Mouse (Mus musculus): ENCODE results near the gene Exoc4. TPM values are rescaled to one million over a fixed set of nuclear protein-coding genes. Genes with fewer than 3 reads are reported as not detected.

Gene Exoc4
- total RNA-seq, 1 experiment from 2014 or later, result 53.6 TPM

DNA sequence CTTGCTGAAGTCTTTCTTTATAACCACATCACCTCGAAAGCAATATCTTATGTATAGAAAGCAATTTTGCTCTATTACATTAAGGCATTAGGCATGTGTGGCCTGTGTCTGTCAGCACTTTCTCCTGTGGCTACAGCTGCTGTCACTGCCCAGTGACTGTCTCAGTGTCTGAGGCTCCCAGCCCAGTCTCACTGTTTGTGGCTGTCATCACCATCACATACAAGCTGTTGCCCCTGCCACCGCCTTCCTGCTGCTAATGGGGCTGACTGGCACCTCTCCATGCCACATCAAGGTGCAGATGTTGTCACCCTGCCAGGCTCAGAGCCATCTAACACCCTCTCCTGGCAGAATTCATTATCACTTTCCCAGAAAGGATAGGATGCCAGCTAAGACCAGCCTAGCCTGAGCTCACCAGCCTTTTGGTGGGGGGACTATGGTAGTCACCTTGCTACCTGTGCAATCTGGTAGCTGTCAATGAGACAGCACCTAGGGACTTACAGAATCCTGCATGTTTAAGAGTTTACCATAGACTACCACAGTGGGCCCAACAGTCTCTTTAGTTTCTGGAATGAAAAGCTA is 698.1 kb downstream of the Exoc4 start:
- DNase-seq, result no peak

DNA sequence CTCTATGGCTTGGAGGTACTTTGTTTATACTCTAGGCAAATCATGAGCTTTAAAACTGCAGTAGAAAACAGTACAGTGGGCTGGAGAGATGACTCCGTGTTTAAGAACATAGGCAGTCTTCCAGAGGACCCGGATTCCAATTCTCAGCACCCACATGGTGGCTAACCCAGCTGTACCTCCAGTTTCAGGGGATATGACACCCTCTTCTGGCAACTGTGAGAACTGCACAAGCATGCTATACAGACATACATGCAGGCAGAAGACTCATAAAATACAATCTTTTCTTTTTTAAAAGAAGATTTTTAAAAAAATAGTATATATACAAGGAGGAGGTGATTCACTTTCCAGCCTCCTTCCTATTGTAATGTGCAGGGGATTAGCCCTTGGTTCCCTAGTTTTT is 701.2 kb downstream of the Exoc4 start:
- DNase-seq, result no peak

GRCm38 (mm10) chr6:33955469-33955868 is 706.6 kb downstream of the Exoc4 start:
- DNase-seq, result no peak

DNA sequence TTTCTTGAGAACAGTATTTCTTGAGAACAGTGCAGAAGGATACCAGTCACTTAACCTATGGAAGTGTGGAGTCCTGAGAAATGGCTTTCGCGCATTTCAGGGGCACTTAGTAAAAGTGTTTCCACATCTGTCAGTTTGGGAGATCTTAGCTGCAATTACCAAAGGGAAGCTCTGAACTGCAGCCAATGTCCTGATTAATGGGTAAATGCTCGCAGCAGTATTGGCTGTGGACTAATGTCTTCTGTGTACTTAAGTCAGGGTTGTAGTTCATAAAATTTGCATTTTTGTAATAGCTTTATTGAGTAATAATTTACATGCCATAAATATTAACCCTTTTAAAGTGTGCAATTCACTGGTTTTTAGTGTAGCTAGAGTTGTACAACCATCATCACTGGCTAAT is 709.4 kb downstream of the Exoc4 start:
- DNase-seq, result no peak

- DNase-seq, result no peak
These were observed 711.9 kb downstream of the Exoc4 start for GRCm38 (mm10) chr6:33960766-33961165.

DNA sequence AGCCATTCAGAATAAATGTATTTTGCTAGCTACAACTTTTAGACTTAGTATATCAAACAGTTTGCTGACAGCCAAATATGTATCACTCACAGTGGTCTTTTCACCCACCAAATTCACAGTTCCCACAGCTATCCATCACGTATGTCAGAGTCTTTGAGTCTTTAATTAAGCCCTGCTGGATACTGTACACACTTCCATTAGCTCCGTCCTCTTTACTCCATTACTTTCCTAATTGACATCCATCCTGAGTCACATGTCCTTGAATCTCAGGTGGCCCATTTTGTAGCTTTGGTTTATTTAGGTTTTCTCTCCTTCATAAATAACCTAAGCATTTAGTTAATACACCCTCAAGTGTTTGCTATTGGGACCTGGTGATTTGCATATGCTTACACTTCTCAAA is 714.2 kb downstream of the Exoc4 start:
- DNase-seq, result no peak

DNA sequence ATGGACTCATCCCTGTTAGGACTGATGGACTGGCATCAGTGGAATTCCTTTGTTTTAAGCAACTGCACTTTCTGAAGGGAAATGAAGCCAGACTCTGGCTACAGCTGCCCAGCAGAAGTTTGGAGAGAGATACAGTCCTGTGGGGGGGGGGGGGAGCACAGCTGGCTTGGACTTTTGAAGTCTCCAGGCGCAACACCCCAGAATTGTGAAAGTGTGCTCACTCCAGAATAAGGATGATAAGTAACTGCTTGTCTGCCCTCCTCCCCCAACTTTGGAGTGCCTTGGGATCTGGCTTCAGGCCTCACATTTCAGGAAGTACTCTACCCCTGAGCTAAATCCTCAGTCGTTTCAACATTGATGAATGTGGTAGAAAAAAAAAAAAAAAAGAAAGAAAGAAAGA is 716.7 kb downstream of the Exoc4 start:
- no peak for DNase-seq

GRCm38 (mm10) chr6:33968746-33969145 is 719.9 kb downstream of the Exoc4 start:
- DNase-seq, result no peak

DNA sequence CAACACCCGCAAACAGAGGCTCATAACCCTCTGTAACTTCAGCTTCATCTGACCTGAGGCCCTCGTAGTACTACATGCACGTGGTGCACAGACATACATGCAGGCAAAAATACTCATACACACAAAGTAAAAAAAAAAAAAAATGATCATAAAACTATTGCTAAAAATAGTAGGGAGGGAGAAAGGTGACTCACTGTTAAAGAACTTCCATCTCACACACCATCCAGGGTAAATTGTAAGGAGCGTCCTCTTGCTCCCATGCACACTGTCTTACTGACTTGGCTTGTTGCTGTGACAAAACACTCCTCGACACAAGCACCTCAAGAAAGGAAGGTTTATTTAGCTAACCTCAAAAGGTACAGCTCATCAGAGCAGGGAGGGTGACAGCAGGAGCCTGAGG is 723.9 kb downstream of the Exoc4 start:
- no peak for DNase-seq

DNA sequence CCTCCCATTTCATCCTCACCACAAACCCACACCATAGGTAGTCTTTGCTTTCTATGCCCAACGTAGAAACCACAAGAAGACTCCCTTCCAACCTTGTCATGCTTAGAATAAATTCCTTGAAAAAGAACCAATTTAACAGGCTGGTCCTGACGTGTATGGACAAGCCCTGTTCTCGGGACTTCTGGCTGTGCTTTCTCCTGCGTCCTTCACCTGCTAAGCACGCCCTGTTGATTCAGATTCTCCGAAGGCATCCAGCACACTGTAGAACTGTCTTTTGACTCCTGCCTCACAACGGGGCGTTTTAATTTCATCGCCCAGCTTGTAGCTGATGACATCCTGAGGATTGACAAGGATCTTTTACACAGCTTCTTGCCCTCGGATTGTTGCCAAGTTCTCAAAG is 727.7 kb downstream of the Exoc4 start:
- no peak for DNase-seq

DNA sequence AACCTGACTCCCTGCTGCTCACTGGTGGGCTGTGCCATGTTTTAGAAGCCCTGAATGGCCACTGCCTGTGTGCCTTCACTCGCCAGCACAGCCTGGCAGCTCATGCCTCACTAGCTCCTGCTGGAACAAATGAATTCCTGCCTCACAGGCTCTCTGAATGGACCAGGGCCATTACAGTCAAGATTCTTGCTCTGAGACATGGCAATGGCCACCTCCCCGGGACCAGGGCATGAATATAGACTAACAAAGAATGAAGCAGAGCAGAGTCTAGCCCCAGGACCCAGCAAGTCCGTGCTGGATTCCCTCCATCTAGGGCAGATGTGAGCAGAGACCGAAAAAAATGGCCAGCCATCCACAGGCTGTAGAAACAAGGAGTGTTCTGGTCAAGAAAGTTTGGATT is 728.6 kb downstream of the Exoc4 start:
- DNase-seq, result no peak

DNA sequence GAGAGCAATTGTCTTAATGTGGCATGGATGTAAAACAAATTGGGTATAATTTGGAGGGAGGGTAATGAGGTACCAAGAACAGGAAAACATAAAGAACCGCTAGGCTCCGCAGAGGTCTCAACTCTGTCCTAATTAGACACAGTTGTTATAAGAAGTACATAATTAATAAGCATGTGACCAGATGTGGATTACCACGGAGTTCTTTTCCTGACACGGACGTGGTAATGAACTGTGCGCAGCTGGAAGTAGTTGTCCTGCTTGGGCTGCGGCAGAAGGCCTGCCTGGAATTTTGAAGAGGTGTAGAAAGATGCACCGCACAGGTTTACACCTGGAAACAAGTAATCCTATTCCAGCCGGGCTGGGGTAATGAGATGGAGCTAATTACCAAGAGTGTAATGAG is 729.0 kb downstream of the Exoc4 start:
- no peak for DNase-seq

- DNase-seq, result no peak
These were observed 733.8 kb downstream of the Exoc4 start for GRCm38 (mm10) chr6:33982709-33983108.

- no peak for DNase-seq
These were observed 738.2 kb downstream of the Exoc4 start for GRCm38 (mm10) chr6:33987132-33987531.

DNA sequence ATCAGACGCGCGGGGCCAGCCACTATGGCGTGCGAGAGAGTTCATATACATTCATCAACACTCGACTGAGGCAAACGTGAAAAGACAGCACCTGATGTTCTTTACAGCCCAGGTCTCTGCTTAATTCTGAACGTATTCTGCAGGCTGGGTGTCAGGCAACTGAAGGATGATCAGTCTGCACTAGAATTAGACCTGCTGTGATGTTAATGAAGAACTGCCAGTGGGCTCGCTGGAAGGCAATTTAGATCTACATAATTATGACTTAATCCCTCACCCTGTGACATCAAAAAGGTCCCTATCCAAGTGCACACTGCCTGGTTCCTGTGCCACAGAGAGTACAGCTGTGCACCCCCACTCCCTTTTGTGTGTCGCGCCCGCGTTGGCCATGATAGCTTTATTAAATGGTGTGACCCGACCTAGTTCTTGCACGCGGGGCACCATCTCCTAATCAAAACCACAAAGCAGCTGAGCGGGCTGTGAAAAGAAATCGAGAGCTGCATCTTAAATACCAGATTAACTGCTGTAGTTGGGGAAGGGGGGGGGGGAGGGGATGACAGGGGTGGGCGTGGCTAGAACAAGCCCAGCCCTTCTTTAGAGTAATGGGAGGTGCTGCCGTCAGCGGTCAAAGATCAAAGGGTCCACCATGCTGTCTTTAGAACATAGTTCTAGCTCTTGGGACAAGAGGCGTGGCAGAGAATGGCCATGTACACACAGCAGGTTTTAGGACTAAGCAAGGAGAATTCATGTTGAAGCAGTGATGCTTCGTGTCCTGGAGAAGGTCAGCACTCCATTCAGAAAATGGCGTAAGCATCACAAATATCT is 743.5 kb downstream of the Exoc4 start:
- DNase-seq, result no peak

GRCm38 (mm10) chr6:33993842-33994241 is 745.0 kb downstream of the Exoc4 start:
- DNase-seq, result no peak

DNA sequence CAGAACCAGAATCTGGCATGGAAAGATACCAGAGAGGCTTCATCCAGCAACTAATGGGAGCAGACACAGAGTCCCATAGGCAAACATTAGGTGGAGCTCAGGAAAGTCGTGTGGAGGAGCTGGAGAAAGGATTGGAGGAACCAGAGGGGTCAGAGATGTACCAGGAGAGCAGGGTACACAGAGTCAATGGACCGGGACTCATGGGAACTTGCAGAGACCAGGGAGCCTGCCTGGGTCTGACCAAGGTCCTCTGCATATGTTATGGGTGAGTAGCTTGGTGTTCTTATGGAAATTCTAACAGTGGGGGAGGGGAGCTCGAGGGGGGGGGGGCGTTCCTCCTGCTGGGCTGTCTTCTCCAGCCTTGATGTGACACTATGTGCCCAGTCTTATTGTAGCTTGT is 749.7 kb downstream of the Exoc4 start:
- no peak for DNase-seq

GRCm38 (mm10) chr6:33999530-33999929 is 750.6 kb downstream of the Exoc4 start:
- DNase-seq, result no peak

- no peak for DNase-seq
These were observed 751.8 kb downstream of the Exoc4 start for GRCm38 (mm10) chr6:34000644-34001043.

GRCm38 (mm10) chr6:34003033-34003432 is 754.1 kb downstream of the Exoc4 start:
- no peak for DNase-seq

- no peak for DNase-seq
These were observed 764.6 kb downstream of the Exoc4 start for GRCm38 (mm10) chr6:34013469-34013868.
